Mouse (Mus musculus) thymus, postnatal 14 days (tissue): ENCODE data around the gene Usp42.
A peak's percentile ranks its signal among the peaks of the same experiment; 100 is the strongest.

Experiments used
- DNase-seq: peaks from one replicate; pipeline ENCODE4 v3.0.0; 2021

The Usp42 gene

DNA sequence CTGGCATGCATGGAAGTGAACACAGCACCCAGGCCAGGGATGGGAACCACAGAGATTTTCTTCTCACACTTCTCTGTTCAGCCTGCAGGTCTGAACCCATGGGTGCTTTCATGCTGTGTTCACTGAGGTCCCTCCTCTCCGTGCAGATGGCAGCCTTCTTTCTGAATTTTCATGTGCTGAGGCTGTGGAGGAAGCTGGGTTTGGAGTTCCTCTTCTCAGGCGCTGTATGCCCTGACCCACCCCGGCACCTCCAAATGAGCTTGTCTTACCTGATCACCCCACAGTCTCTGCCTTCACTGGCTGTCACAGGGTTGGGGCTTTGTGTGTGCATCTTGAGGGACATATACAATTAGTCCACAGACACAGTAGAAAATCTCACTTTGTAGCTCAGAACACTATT is 44.5 kb downstream of the Usp42 start:
- DNase-seq, result no peak

DNA sequence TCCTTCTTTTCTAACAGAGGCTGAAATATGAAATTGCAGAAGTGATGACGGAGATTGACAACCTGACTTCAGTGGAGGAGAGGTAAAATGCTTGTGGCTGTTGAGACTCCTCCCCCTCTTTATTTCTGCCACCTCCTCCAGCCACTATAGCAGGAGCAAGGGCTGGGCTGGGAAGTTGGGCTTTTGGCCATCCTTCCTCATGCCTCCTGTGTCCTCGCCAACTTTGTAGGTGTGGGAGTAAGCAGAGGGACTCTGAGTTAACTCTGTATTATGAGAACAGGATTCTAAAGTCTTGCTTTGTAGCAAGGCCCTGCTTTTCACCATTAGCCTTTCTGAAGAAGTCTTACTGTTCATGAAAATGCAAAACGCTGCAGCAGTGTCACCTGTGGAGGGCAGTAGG is 45.6 kb downstream of the Usp42 start:
- DNase-seq, result no peak

DNA sequence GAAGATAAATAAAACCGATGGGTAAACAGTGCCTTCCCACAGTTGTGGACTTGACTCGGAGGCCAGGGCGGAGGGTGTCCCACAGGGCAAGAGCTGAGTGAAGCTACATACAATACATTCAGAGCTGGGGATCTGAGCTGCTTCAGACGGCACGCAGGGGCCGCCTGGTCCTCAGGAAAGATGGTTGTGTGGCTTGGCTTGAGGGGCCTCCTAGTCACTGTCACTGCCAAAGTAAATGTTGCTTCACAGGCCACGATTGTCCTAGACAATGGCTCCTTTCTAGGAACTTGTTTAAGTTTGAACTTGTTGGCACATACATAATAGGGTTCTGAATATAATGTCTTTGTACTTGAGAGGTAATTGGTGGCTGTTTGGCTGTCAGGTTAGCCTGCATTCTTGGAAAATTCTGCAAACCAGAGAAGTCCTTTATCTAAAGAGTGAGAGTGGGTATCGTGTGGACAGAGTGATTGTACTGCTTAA is 47.1 kb downstream of the Usp42 start:
- DNase-seq, result no peak

DNA sequence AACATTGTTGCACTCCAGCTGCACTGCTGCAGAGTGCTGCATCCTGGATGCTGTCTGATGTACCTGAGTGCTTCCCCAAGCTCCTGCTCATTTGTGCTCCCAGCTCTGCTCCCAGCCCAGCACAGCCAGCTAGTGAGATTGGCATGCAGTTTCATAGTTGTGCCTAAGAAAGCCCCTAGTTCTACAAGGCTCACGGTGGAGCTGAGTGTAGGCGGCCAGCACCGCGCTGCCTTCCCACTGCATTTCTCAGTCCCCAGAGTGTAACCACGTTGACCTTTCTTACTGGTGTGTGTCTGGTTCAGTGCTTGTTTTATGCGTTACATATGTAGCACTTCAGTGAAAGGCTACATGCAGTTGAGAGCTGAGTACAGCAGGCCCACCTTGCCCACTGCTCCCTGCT is 48.4 kb downstream of the Usp42 start:
- no peak for DNase-seq

DNA sequence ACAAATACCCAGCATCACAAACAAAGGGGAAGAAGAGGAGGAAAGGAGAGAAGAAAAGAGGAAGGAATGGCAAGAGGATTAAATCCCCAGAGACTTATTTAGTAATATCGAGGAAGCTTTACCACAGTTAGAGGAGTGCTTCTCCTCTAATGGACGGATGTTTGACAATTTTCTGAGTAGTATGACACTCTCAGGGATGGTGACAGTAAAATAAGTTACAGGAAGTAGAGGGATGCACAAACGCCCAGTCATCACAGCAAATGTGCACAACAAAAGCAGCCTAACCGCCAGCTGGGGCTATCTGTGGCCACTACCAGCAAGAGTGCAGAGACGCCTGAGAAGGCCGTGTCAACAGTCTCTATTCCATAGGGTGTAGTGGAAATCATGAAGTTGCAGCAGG is 52.4 kb downstream of the Usp42 start:
- no peak for DNase-seq

DNA sequence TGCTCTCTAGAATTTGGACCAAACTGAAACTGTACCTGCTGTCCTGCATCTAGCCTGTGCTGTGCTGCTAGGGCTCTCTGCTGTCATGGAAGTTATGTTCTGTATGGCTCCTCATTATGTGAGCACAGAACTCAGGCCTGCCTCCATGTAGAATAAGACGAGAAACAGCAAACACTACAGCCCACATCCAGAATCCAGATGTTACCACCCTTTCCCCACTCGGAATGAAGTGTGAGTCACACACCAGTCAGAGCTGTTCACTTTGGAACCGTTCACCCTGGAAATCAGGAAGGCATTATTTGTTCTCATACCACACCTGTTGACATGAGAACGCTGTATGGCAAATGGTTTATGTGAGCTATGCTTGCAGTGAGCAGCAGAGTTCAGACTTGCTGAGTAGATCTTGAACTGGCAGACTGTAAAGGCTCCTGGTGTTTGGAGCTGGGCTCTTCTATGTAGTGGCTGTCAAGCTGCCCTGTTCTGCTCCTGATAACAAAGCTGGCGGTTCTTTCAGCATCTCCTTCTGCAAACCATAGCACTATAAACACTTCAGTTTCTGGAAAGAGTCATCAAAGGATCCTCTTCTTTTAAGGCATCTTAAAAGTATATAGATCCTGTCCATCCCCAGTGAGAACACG is 53.3 kb downstream of the Usp42 start:
- no peak for DNase-seq

DNA sequence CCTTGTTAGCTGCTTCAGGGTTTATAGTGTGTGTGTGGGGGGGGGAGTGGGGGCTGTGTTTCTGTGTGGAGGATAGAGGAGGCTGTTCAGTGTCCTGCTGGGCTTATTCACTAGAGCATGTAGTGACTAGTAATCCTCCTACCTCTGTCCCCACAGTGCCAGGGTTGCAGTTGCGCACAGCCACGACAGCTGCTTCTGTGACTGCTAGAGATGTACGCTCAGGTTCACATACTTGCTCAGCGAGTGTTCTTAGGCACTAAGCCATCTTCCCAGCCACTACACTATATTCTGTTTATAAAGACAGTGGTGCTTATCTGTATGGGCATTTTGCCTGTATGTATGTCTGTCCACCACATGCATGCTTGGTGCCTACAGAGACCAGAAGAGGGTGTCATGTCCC is 54.7 kb downstream of the Usp42 start:
- DNase-seq, result no peak

DNA sequence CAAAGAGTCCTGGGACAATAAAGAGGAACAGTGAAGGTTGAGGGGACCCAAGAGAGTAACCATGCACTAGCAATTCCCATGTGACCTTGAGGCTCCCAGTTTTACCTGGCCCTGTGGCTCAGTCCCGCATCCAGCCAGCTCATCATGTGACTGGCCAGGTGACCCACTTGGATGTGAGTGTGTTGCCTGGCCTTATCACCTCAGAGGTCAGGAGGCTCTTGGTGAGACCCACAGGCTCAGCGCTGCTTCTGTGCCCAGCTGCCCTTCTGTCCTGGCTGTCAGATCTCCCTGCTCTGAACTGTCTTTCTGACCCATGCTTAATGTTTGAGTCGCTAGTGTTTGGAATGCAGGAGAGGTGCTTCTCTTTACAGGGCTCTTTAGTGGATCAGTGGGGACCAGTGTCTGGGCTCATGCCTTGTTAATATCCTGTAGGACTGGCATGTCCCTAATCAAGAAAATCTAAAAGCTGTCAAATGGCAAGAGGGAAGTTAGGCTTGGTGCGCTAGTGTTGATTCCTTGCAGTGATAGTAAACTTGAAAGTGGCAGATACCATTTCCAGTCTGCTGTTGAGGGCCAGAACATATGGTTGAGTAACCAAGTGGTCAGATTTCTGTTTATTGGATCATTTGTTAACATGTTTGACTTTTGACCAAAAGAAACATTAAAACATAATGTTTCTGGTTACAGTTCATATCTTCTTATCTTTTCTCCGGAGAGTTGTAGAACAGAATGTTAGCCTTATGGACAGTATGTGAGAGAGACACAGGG is 55.7 kb downstream of the Usp42 start:
- DNase-seq, result no peak

DNA sequence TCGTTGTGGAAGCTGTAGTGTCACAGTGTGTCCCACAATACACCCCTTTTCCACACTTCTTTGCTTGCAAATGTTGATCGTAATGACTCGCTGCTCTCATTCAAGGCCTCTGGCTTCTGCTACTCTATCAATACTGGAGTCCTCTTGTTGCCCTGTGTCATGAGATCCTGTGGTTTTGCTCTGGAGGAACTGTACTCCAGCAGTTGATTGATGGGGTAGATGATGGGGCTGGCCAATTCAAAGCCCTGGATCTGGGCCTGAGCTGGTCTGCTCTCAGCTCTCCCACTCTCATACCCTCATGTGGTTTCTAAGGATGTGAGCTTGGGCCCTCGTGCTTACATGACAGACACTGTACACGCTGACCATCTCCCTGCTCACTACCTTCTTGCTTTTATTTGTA is 57.5 kb downstream of the Usp42 start:
- no peak for DNase-seq

DNA sequence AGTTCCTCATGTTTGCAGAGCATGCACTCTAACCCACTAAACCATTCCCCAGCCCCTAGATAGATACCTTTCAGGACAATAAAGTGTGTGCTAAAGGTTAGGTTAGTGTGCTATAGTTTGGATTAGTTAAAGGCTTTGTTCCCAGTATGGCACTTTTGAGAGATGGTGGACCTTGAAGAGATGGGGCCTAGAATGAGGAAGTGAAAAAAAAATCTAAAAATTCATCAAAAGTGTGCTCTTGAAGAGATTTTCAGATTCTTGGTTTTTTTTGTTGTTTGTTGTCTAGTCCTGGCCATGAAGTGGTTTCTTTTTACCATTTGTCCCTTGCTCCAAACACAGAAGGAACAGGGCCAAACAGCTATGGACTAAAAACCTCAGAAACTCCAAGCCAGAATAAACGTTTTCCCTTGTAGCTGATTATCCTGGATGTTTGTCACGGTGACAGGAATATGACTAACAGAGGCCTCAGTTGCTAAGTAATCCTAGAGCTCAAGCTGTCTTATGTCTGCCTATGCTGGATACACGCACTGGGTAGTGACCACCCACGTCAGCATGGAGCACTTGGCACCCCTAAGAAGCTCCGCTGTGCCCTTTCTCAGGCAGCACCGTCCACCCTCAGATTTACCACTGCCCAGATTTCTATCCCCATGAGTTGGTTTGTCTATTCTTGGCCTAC is 61.2 kb downstream of the Usp42 start:
- DNase-seq, result no peak

DNA sequence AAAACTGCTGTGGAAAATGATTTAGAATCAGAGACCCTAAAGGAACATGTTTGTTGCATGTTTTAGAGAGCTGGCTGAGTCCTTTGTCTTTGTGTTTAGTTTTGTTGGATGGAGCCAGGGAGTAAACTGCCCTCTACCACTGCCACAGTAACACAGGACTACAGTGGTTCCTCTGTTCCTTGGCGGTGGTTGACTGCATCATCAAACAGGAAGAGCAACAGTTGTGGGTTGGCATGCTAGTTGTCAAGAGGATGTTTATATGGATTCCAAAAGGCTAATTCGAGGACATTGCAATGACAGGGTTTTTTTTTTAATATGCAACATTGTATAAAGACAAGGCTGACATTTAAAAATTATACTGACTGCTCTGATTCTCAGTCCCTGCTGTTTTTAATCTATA is 62.2 kb downstream of the Usp42 start:
- peak; percentile 11 for DNase-seq

DNA sequence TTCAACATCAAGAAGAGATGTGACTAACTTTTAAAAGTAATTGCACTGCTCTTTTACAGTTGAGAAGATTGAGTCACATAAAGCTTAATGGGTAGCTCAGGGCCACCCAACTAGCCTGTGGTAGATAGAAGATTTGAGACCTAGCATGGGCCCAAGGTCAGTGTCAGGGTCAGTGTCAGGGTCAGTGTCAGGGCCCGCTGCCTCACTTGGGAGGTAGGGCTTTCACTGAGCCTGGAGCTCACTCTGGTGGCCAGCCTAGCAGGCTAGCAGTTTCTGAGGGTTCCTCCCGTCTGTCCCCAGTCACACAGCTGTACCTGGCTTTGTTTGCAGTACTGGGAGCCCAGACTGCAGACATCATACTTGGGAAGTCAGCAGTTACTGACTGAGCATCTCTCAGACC is 62.7 kb downstream of the Usp42 start:
- no peak for DNase-seq

DNA sequence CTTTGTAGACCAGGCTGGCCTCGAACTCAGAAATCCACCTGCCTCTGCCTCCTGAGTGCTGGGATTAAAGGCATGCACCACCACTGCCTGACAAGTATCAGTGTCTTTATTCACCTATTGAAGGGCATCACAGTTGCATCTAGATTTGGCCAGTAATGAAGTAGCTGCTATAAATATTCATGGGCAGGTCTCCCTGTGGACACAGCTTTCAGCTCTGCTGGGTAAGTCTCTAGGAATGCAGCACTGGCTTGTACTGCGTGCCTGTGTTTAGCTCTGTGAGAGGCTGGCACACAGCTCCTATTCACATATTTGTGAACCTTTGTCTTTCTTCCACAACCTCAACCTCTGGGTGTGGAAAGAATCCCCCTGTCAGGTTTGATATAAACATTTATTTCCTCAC is 63.2 kb downstream of the Usp42 start:
- DNase-seq, result no peak

DNA sequence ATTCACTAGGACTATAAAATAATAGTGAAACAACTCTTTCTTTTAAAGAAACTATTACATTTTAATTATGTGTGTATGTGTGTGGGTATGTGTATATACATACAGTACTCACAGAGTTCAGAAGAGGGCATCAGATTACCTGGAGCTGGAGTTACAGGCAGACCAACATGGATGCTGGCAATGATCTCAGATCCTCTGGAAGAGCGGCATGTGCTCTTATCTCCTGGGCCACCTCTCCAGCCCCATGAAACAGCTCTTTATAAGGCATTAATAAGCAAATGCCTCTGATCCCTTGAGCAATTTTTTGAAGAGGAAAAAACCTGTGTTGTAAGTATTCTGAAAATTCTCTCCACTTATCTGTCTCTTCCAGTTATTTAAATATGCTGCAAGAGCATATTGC is 66.1 kb downstream of the Usp42 start:
- no peak for DNase-seq

DNA sequence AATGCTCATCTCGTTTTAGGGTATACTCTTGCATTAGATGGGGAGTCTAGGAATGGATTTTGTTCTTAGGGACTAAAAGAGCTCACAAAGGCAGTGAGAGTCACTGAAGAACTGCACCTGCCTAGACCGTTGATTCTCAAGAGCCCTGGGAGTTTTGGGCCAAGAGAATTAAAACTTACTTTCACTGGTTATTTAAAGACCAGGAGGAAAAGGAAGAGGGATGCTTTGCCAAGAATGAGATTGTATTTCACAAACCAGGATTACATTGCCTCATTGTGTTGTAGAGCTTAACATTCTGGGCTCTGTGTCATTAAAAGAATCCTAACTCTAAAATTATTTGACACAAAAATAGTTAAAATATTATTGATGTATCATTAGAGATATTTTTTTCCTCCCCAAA is 66.5 kb downstream of the Usp42 start:
- no peak for DNase-seq

DNA sequence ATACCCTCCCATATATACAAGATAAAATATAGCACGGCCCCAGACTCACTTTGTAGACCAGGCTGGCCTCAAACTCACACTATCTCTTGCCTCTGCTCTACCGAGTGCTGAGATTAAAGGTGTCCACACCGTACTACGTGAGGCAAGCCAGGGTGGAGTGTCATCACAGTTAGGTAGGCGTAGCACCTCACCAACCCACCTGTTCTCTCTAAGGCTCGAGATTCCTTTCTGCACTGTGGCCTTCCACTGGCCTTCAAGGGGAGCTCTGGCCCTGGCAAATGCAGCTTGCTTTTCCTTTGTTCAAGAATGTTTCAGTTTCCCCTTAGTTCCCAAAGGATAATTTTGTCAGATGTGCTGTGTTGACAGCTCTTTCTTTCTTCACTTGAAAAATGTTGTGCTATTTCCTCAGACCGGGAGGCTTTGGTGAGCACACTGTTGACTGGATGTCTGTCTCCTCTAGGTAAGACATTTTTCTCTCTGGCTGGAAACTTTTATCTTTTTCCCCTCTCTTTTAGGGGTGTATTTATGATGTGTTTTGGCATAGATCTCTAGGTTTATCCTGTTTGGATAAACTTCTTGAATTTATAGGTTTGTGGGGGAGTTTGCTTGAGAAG is 68.9 kb downstream of the Usp42 start:
- no peak for DNase-seq
